Comparison of ENCODE assay signal across 10 mouse cellular contexts in genomic region chr17:31833752-31834151, GRCm38 (mm10). TPM values are rescaled to one million over a fixed set of nuclear protein-coding genes. Genes with fewer than 3 reads are reported as not detected.
DNase-seq lines count a peak whose midpoint lies in the region; ATAC-seq and TF ChIP-seq lines count a peak whose summit lies in the region.
"Had no signal": no experiment of that assay in that cellular context is flagged by ENCODE, and none has a peak within 500 bp of the region (broad histone marks: within the 10 kb centered on the region; RNA-seq: fewer than 3 reads in every experiment).

No protein-coding gene starts in this region.

- H3K9me3 ChIP-seq in embryonic facial prominence, embryonic 14.5 days (ENCODE audit: control insufficient read depth, low read length) = no peaks in the 10 kb centered on the region
- H3K9me3 ChIP-seq in kidney, postnatal 0 days (replicated peaks; ENCODE audit: low read length) = no peaks in the 10 kb centered on the region
- 0 out of 2 replicates have a peak, but pooled peaks cover 5% of the 10 kb centered on the region for H3K9me3 ChIP-seq in forebrain, embryonic 13.5 days (replicated peaks)
- H3K9me3 ChIP-seq: midbrain, embryonic 15.5 days had no signal

- no peak overlapping the region for H3K4me3 ChIP-seq in embryonic facial prominence, embryonic 14.5 days (ENCODE audit: low read depth, low read length)
- H3K4me3 ChIP-seq in kidney, postnatal 0 days (replicated peaks; ENCODE audit: low read depth, low read length) = no peak overlapping the region
- H3K4me3 ChIP-seq in small intestine, adult 2 months (ENCODE audit: low read depth, low read length) = no peak overlapping the region
- no peak overlapping the region for H3K4me3 ChIP-seq in forebrain, embryonic 13.5 days
- H3K4me3 ChIP-seq: midbrain, embryonic 15.5 days had no signal

- TF ChIP-seq CTCF in kidney, postnatal 0 days (IDR thresholded peaks at IDR 0.05; ENCODE audit: low read depth) = no peak
- TF ChIP-seq CTCF in small intestine, adult 2 months (IDR thresholded peaks at IDR 0.05; ENCODE audit: extremely low read depth, insufficient read length, insufficient replicate concordance, low read depth, low read length) = no peak

- no peak overlapping the region for H3K4me2 ChIP-seq in embryonic facial prominence, embryonic 14.5 days (ENCODE audit: low read depth, low read length)
- no peak overlapping the region for H3K4me2 ChIP-seq in kidney, postnatal 0 days (ENCODE audit: low read length)
- no peak overlapping the region for H3K4me2 ChIP-seq in forebrain, embryonic 13.5 days
- H3K4me2 ChIP-seq: midbrain, embryonic 15.5 days had no signal

- H3K27ac ChIP-seq in embryonic facial prominence, embryonic 14.5 days (replicated peaks; ENCODE audit: low read depth, low read length) = peak overlapping the region; percentile 55
- peak overlapping the region; percentile 56 for H3K27ac ChIP-seq in kidney, postnatal 0 days
- H3K27ac ChIP-seq in small intestine, adult 2 months (ENCODE audit: insufficient read depth, low read depth, low read length) = peak overlapping the region; percentile 24; the same call in 1 of the 2 replicates
- H3K27ac ChIP-seq in forebrain, embryonic 13.5 days = no peak overlapping the region
- H3K27ac ChIP-seq: midbrain, embryonic 15.5 days had no signal

- no peaks in the 10 kb centered on the region for H3K27me3 ChIP-seq in embryonic facial prominence, embryonic 14.5 days (replicated peaks; ENCODE audit: control insufficient read depth, insufficient read depth, low read length)
- H3K27me3 ChIP-seq in kidney, postnatal 0 days (ENCODE audit: insufficient read depth, low read length) = no peaks in the 10 kb centered on the region
- H3K27me3 ChIP-seq in small intestine, adult 2 months (ENCODE audit: control insufficient read depth, insufficient read depth, low read length) = no peaks in the 10 kb centered on the region
- H3K27me3 ChIP-seq in forebrain, embryonic 13.5 days = no peaks in the 10 kb centered on the region
- H3K27me3 ChIP-seq: midbrain, embryonic 15.5 days had no signal

- TF ChIP-seq POLR2A in small intestine, adult 2 months (IDR thresholded peaks at IDR 0.05; ENCODE audit: low read depth, low read length) = no peak

- WGBS in embryonic facial prominence, embryonic 14.5 days = 33% methylated on average over 7 of the region's 7 CpGs
- 34% methylated on average over 7 of the region's 7 CpGs for WGBS in kidney, postnatal 0 days
- 59% methylated on average over 7 of the region's 7 CpGs for WGBS in small intestine, adult 2 months
- WGBS in forebrain, embryonic 13.5 days = 32% methylated on average over 7 of the region's 7 CpGs

- peak; percentile 44; the same call in 1 of the 2 replicates for ATAC-seq in embryonic facial prominence, embryonic 14.5 days (ENCODE audit: low read depth)
- no peak for ATAC-seq in kidney, postnatal 0 days (replicated peaks; ENCODE audit: low FRiP score, low read depth)
- no peak for ATAC-seq in forebrain, embryonic 13.5 days
- ATAC-seq: forebrain, embryonic 16.5 days; midbrain, embryonic 15.5 days had no signal

- peak; percentile 65 for DNase-seq in layer of hippocampus, adult 9-11 months
- no peak for DNase-seq in layer of hippocampus, adult 11-12 months (ENCODE audit: low spot score)
- DNase-seq in embryonic facial prominence, embryonic 14.5 days (ENCODE audit: low spot score) = peak; percentile 65
- peak; percentile 39 for DNase-seq in kidney, postnatal 0 days (ENCODE audit: low spot score)
- no peak for DNase-seq in layer of hippocampus, postnatal 14 days (ENCODE audit: low spot score in 2 of 2)
- no peak for DNase-seq in layer of hippocampus, postnatal 25 days (ENCODE audit: extremely low spot score in 1 of 2, low spot score in 1 of 2)

- H3K9ac ChIP-seq in embryonic facial prominence, embryonic 14.5 days (ENCODE audit: low read depth, low read length) = no peak overlapping the region
- 0 out of 2 replicates have a peak overlapping the region, but pooled peaks have one; percentile 24 for H3K9ac ChIP-seq in kidney, postnatal 0 days (ENCODE audit: low read depth, low read length)
- no peak overlapping the region for H3K9ac ChIP-seq in forebrain, embryonic 13.5 days
- H3K9ac ChIP-seq: midbrain, embryonic 15.5 days had no signal

- H3K36me3 ChIP-seq in embryonic facial prominence, embryonic 14.5 days (ENCODE audit: control insufficient read depth, insufficient read depth, low read length) = no peaks in the 10 kb centered on the region
- no peaks in the 10 kb centered on the region for H3K36me3 ChIP-seq in kidney, postnatal 0 days (ENCODE audit: insufficient read depth, low read length)
- H3K36me3 ChIP-seq in small intestine, adult 2 months (ENCODE audit: control insufficient read depth, insufficient read depth, low read length) = no peaks in the 10 kb centered on the region
- H3K36me3 ChIP-seq in forebrain, embryonic 13.5 days (ENCODE audit: poor library complexity, severe bottlenecking) = no peaks in the 10 kb centered on the region
- H3K36me3 ChIP-seq: midbrain, embryonic 15.5 days had no signal

- peaks cover 23% of the 10 kb centered on the region for H3K4me1 ChIP-seq in embryonic facial prominence, embryonic 14.5 days (ENCODE audit: control insufficient read depth, insufficient read depth, low read length)
- peaks cover 21% of the 10 kb centered on the region for H3K4me1 ChIP-seq in kidney, postnatal 0 days (replicated peaks; ENCODE audit: insufficient read depth, low read length)
- peaks cover 14% of the 10 kb centered on the region for H3K4me1 ChIP-seq in small intestine, adult 2 months (ENCODE audit: control insufficient read depth, insufficient read depth, insufficient read length, low read length)
- H3K4me1 ChIP-seq in forebrain, embryonic 13.5 days = peaks cover 6% of the 10 kb centered on the region; the same call in 1 of the 2 replicates

RNA-seq across cellular contexts. Expression of gene Sik1, which starts 21.9 kb away (rescaled TPM):
- polyA plus RNA-seq in embryonic facial prominence, embryonic 14.5 days (2014; fragmentation: Nextera tagmentation; extraction: Ambion mirVana) = 25.1 and 27.8 TPM in 2 replicates
- 15.4 and 17.2 TPM in 2 replicates for polyA plus RNA-seq in kidney, postnatal 0 days (2015; fragmentation: Nextera tagmentation; extraction: Ambion mirVana)
- 8.0 and 16.9 TPM in 2 replicates for polyA plus RNA-seq in small intestine, adult 2 months (2012; rRNA removed)
- total RNA-seq in layer of hippocampus, postnatal 14 days (2021) = 10 to 100 TPM; 16.1 to 16.7 TPM
- total RNA-seq in layer of hippocampus, postnatal 25 days (2021) = 10 to 100 TPM; 11.7 to 14.6 TPM
- polyA plus RNA-seq in forebrain, embryonic 13.5 days (2015; fragmentation: Nextera tagmentation; extraction: Ambion mirVana) = 13.5 and 13.8 TPM in 2 replicates

Comparison
In these comparisons a context has a peak if more than half of its experiments do, and no peak if none do; other contexts are left out.
1. DNase-seq: peak in layer of hippocampus, adult 9-11 months (single experiment), embryonic facial prominence, embryonic 14.5 days (single experiment) and kidney, postnatal 0 days (single experiment); none in layer of hippocampus, adult 11-12 months (single experiment), layer of hippocampus, postnatal 14 days (0 of 2) and layer of hippocampus, postnatal 25 days (0 of 2).